Mouse (Mus musculus) heart, postnatal 36 days (tissue): ENCODE results near the gene Eef2k. TPM values are rescaled to one million over a fixed set of nuclear protein-coding genes. Genes with fewer than 3 reads are reported as not detected.
"Not testable (repeated sequence)": the region's sequence is repeated elsewhere in the genome, so short reads cannot be mapped to it uniquely, and the experiment has no call there.

Experiments used
- DNase-seq, 2 experiments: peaks; one replicate each; pipeline ENCODE4 v3.0.0; 2021 to 2022
- intact Hi-C: fragments of 180-260 bp; cut with DNase I; formaldehyde crosslinking; loops from one replicate; pipeline ENCODE4 v1.15.1; 2025
- total RNA-seq, 2 experiments: library from RNA; stranded (reverse); gene quantifications; 2 replicates each; pipeline ENCODE4 v1.2.3; 2021

Gene Eef2k
- total RNA-seq, 2 experiments from 2014 or later, result 34.3 TPM

GRCm38 (mm10) chr7:120917279-120917591 lies 74.6 kb downstream of the Eef2k start:
- no peak for DNase-seq
- intact Hi-C loops, result loop anchor here (1.0 to 10.0 kb wide), 4 partner anchors 82 to 280 kb away; partner anchors contain the start of genes Mosmo and Uqcrc2

GRCm38 (mm10) chr7:120917592-120918461 lies 75.2 kb downstream of the Eef2k start, which contains the start of gene Polr3e:
Polr3e (plus strand) TSS chr7:120917744.
- peak; percentile 100 for DNase-seq
- intact Hi-C loops, result loop anchor here (1.0 to 10.0 kb wide), 4 partner anchors 83 to 281 kb away; partner anchors contain the start of genes Mosmo and Uqcrc2

GRCm38 (mm10) chr7:120918526-120918962 lies 75.9 kb downstream of the Eef2k start:
- peak; percentile 68 to 70 for DNase-seq
- intact Hi-C loops, result loop anchor here (5.0 to 10.0 kb wide), 3 partner anchors 164 to 281 kb away; partner anchors contain the start of genes Mosmo and Uqcrc2

GRCm38 (mm10) chr7:120933110-120933509 lies 90.5 kb downstream of the Eef2k start:
- intact Hi-C loops, result no loop called here
- no peak for DNase-seq

- DNase-seq, result no peak
- intact Hi-C loops, result loop anchor here (1.0 kb wide), 2 partner anchors 130 to 187 kb away; no protein-coding TSS in a partner anchor
Observed at GRCm38 (mm10) chr7:120933680-120934195, 91.1 kb downstream of the Eef2k start.

GRCm38 (mm10) chr7:120934716-120935115 lies 92.1 kb downstream of the Eef2k start:
- intact Hi-C loops, result loop anchor here (1.0 to 5.0 kb wide), 3 partner anchors 58 to 186 kb away; no protein-coding TSS in a partner anchor
- DNase-seq, result peak; percentile 59 to 61

- intact Hi-C loops, result loop anchor here (5.0 kb wide), 1 partner anchor 56 kb away; no protein-coding TSS in a partner anchor
Observed at GRCm38 (mm10) chr7:120936522-120936921, 93.9 kb downstream of the Eef2k start.

GRCm38 (mm10) chr7:120938206-120938605 lies 95.6 kb downstream of the Eef2k start:
- intact Hi-C loops, result loop anchor here (5.0 kb wide), 1 partner anchor 54 kb away; no protein-coding TSS in a partner anchor
- DNase-seq, result no peak

More at GRCm38 (mm10) chr7:120936522-120936921, 93.9 kb downstream of the Eef2k start:
- DNase-seq, result no peak

- no peak for DNase-seq
- intact Hi-C loops, result no loop called here
Observed at GRCm38 (mm10) chr7:120940343-120940742, 97.7 kb downstream of the Eef2k start.

GRCm38 (mm10) chr7:120941214-120941613 lies 98.6 kb downstream of the Eef2k start:
- intact Hi-C loops, result no loop called here
- no peak for DNase-seq

GRCm38 (mm10) chr7:120942506-120942905 lies 99.9 kb downstream of the Eef2k start:
- no peak for DNase-seq
- intact Hi-C loops, result no loop called here

GRCm38 (mm10) chr7:120943936-120944509 lies 101.4 kb downstream of the Eef2k start:
- intact Hi-C loops, result no loop called here
- no peak for DNase-seq

GRCm38 (mm10) chr7:120953591-120953990 lies 111.0 kb downstream of the Eef2k start:
- DNase-seq, intact Hi-C loops: not testable (repeated sequence)

Other genes starting within 250 kb of the Eef2k start
- 1,000 to 10,000 TPM; 1,148 to 1,194 TPM for gene Uqcrc2, start 207.7 kb upstream of the Eef2k start, total RNA-seq
- not detected for gene Pdzd9, start 172.5 kb upstream of the Eef2k start, total RNA-seq
- 10 to 100 TPM; 31.4 to 36.2 TPM for gene Mosmo, start 165.2 kb upstream of the Eef2k start, total RNA-seq
- 1 to 10 TPM; 2.9 to 5.7 TPM for gene Vwa3a, start 103.5 kb upstream of the Eef2k start, total RNA-seq
- under 1 TPM in 1 of 2 experiments, not detected in 1; 0.27 TPM for gene Gm5737, start 30.5 kb upstream of the Eef2k start, total RNA-seq
- gene Polr3e, start 74.9 kb downstream of the Eef2k start, total RNA-seq, result 10 to 100 TPM in 1 of 2 experiments, 1 to 10 TPM in 1; 8.2 to 10.5 TPM
- 10 to 100 TPM; 12.5 to 14.6 TPM for gene Cdr2, start 139.5 kb downstream of the Eef2k start, total RNA-seq
- not detected for gene Mfsd13b, start 139.7 kb downstream of the Eef2k start, total RNA-seq
- 10 to 100 TPM; 85.7 to 93.0 TPM for gene Mettl9, start 191.6 kb downstream of the Eef2k start, total RNA-seq
- gene Igsf6, start 231.7 kb downstream of the Eef2k start, total RNA-seq, result 1 to 10 TPM; 1.5 to 2.9 TPM
- not detected for gene Otoa, start 238.8 kb downstream of the Eef2k start, total RNA-seq